Mouse (Mus musculus): ENCODE results near the gene Atl1.
A peak's percentile ranks its signal among the peaks of the same experiment; 100 is the strongest.

Gene Atl1

GRCm38 (mm10) chr12:69885170-69885923, 7.1 kb upstream of the Atl1 start:
- no peak for DNase-seq

GRCm38 (mm10) chr12:69887776-69888175, 4.6 kb upstream of the Atl1 start:
- DNase-seq = no peak

- DNase-seq = no peak
These were observed 4.1 kb upstream of the Atl1 start for GRCm38 (mm10) chr12:69888345-69888744.

GRCm38 (mm10) chr12:69890051-69890450, 2.4 kb upstream of the Atl1 start:
- DNase-seq = no peak

DNA sequence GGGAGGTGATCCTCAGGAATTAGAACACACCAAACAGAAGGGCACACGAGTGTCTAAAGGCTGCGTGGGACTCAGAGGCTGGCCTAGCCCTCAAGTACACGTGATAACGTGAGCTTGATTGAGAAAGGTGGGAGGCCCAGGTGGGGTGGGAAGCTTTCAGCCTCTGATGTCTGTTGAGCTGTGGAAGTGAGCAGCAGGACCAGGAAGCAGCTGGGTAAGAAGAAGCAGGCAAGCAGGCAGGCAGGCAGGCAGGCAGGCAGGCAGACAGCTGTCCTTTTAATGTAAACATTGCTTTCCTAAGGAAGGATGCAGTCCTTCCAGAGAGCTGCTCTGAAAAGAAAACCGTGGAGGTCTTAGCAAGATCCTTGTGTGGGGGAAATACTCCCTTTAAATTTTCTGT, 1.9 kb upstream of the Atl1 start:
- DNase-seq = peak; percentile 8

DNA sequence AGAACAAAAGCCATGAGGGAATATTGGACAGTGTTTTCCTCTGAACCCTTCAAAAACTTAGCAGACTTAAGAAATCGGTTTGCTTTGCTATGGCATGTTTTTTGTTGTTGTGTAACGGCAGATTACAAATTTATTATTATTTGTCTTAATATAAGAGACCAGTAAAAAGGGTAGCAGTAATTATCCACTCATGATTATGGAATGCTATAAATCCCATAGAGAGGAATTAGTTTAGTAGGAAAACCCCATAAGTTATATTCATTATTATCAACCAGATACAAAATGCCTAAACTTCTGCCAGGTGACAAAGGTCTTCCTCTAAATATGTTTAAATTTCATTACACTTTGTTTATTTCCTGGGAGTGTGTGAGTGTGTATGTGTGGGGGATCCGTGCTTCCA, 693 bp upstream of the Atl1 start:
- DNase-seq = no peak

- DNase-seq = no peak
These were observed 1.5 kb downstream of the Atl1 start for GRCm38 (mm10) chr12:69893927-69894326.

GRCm38 (mm10) chr12:69895046-69895445, 2.6 kb downstream of the Atl1 start:
- no peak for DNase-seq

- DNase-seq = no peak
These were observed 5.7 kb downstream of the Atl1 start for GRCm38 (mm10) chr12:69898119-69898518.

- DNase-seq = no peak
These were observed 12.6 kb downstream of the Atl1 start for GRCm38 (mm10) chr12:69904991-69905390.

DNA sequence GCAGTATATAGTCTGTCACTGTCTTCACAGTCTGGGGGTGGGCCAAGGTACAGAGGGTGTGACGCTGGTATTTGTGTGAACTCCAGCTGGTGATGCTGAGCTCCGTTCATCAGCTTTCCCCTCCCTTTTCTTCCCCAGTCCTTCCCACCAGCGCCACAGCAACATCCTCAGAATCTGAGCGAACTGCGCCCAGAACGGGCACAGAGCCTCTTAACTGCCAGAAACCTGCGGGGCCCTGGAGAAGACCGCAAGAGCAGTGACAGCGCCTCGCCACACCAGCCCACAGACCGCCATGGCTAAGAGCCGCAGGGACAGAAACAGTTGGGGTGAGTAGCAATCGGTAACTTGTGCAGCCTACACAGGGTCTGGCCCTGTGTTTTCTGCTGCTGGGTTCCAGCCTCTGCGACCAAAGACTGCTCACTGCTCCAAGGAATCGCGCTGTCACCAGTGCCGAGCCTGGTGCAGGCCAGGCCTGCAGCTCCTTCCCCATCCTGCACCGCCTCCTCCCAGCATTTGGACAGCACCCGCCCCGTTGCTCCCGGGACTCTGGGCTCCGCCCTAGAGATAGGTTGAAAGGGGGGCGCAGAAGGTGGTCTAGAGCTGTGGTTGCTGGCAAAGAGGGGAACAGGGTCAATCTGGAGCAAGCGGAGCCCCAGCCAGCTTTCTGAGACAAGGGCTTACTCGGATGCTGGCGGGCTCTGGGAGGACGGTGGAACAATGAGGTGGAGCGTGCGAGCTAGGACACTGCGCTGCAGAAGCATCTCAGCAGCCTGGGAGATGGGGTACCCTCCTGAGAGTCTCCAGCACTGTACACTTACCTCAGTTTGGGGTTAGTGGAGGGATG, 15.5 kb downstream of the Atl1 start:
- peak; percentile 66 for DNase-seq

GRCm38 (mm10) chr12:69908511-69908900, 16.1 kb downstream of the Atl1 start:
- peak; percentile 76 for DNase-seq

GRCm38 (mm10) chr12:69911906-69912305, 19.5 kb downstream of the Atl1 start:
- DNase-seq = no peak

DNA sequence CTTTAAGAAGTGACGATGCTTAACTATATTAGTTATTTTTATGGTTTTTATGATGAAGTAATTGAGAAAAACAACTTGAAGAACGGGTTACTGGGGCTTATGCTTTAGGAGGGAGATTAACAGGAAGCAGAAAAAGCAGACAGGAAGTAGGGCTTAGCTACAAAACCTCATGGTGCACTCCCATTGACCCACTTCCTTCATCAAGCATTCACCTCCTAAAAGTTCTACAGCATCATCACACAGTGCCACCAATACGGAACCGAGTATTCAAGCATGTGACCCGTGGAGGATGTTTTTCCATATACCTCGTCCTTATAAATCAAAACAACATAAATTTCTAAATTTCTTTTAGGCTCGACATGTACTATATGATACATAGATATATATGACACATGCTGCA, 20.3 kb downstream of the Atl1 start:
- no peak for DNase-seq

DNA sequence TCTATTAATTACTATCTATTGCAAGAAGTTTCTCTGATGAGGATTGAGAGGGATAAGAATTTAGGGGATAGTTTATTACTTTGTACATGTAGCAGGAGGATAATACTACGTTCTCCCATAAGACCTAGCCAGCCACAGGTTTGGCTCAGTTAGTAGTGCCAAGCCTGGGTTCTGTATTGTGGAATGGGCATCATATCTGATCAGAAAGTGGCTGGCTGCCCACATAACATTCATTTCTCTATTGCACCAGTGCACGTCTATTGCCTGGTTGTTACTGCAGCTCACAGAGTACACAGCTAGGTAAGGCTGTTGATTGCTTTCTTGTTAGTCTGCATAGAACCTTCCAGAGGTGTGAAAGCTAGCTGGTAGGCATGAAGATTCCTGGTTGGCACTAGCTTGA, 25.5 kb downstream of the Atl1 start:
- no peak for DNase-seq

DNA sequence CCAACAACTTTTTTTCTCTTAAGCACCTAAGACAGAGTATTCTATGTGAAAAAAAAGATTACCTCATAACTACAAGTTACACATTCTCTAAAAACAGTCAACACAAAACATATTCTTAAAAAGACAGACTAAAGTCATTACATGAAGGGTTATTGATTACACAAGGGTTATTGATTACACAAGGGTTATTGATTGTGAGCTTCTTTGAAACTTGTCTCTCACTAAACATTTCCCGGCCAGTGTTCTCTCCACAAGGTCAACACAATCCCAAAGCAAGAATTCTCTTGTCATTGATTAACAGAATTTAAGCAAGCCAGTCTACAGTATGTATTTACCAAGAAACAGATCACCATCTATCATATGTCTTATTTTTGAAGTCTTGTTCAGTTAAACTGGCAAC, 29.7 kb downstream of the Atl1 start:
- no peak for DNase-seq

- DNase-seq = no peak
These were observed 30.7 kb downstream of the Atl1 start for GRCm38 (mm10) chr12:69923128-69923527.

DNA sequence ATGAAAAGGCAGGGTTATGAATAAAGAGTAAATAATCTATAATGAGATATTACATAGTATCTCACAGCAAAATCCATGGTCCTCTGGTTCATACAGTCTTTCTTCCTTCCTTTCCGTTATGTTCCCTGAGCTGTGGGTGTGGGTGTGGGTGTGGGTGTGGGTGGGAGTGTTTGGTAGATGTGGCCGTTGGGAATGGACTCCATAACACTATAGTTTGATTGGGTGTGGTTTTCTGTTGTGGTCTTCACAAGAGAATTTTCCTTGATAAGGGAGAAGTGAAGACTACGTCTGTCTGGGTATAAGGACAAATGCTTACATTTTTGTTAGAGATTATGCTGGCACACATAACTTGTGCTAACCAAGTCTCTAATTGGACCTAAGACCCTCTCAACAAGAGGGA, 31.2 kb downstream of the Atl1 start:
- DNase-seq = no peak

DNA sequence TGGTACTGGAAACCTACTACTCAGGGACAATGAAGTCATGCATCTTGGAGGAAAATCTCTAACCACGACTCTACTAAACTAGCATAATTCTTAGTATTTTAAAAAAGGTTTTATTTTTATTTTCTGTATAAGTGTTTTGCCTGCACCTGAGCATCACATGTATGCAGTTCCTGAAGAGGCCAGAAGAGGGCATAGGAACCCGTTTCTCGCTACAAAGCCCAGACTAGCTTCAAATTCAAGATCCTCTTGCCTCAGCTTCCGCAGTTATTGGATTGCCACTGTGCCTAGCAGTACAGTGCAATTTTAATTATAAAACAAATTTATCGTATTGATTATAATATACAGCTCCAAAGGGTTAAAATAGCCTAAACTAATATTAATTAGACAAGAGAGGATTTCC, 31.6 kb downstream of the Atl1 start:
- peak; percentile 27 for DNase-seq

GRCm38 (mm10) chr12:69926716-69927115, 34.3 kb downstream of the Atl1 start:
- no peak for DNase-seq

- no peak for DNase-seq
These were observed 45.3 kb downstream of the Atl1 start for GRCm38 (mm10) chr12:69937731-69938130.

GRCm38 (mm10) chr12:69939291-69939690, 46.9 kb downstream of the Atl1 start:
- peak; percentile 12 for DNase-seq

- no peak for DNase-seq
These were observed 49.4 kb downstream of the Atl1 start for GRCm38 (mm10) chr12:69941655-69942329.

- DNase-seq = no peak
These were observed 53.4 kb downstream of the Atl1 start for GRCm38 (mm10) chr12:69945861-69946260.
